In genomic region chr14:33632790-33633372, GRCm38 (mm10) we compare ENCODE assay signal across 10 mouse cellular contexts. TPM values are rescaled to one million over a fixed set of nuclear protein-coding genes. Genes with fewer than 3 reads are reported as not detected.
A peak's percentile ranks its signal among the peaks of the same experiment; 100 is the strongest.
DNase-seq lines count a peak whose midpoint lies in the region; ATAC-seq and TF ChIP-seq lines count a peak whose summit lies in the region.
"Had no signal": no experiment of that assay in that cellular context is flagged by ENCODE, and none has a peak within 500 bp of the region (broad histone marks: within the 10 kb centered on the region; RNA-seq: fewer than 3 reads in every experiment).

No protein-coding gene starts in this region.

- no peaks in the 10 kb centered on the region for H3K9me3 ChIP-seq in forebrain, embryonic 15.5 days
- no peaks in the 10 kb centered on the region for H3K9me3 ChIP-seq in limb, embryonic 14.5 days (ENCODE audit: control insufficient read depth, low read length)
- H3K9me3 ChIP-seq: heart, embryonic 13.5 days had no signal

- ATAC-seq in Patski, result no peak
- ATAC-seq in forebrain, embryonic 15.5 days (replicated peaks), result peak; percentile 55; the same call in 1 of the 2 replicates
- ATAC-seq in limb, embryonic 14.5 days (ENCODE audit: low FRiP score, low read depth), result peak; percentile 57; the same call in 1 of the 2 replicates

- CTCF ChIA-PET in Patski (lab: Charles Lee), result no interaction called here

- POLR2A ChIA-PET in Patski (lab: Charles Lee), result no interaction called here

- peak; percentile 50 for TF ChIP-seq CTCF in Patski (IDR thresholded peaks at IDR 0.05)

- TF ChIP-seq POLR2A in limb, embryonic 14.5 days (IDR thresholded peaks at IDR 0.05; ENCODE audit: borderline replicate concordance, extremely low read depth, insufficient read depth, insufficient read length), result no peak

- peaks cover 10% of the 10 kb centered on the region for H3K27me3 ChIP-seq in Patski
- H3K27me3 ChIP-seq in forebrain, embryonic 15.5 days, result no peaks in the 10 kb centered on the region
- no peaks in the 10 kb centered on the region for H3K27me3 ChIP-seq in limb, embryonic 14.5 days (ENCODE audit: control insufficient read depth, insufficient read depth, low read length)
- H3K27me3 ChIP-seq: heart, embryonic 13.5 days had no signal

- H3K9ac ChIP-seq in forebrain, embryonic 15.5 days (replicated peaks), result no peak overlapping the region
- H3K9ac ChIP-seq in limb, embryonic 14.5 days (ENCODE audit: low read depth, low read length, severe bottlenecking), result no peak overlapping the region
- H3K9ac ChIP-seq: heart, embryonic 13.5 days had no signal

- no peak overlapping the region for H3K4me3 ChIP-seq in forebrain, embryonic 15.5 days
- no peak overlapping the region for H3K4me3 ChIP-seq in limb, embryonic 14.5 days (replicated peaks; ENCODE audit: low read length)
- H3K4me3 ChIP-seq: heart, embryonic 13.5 days had no signal

- H3K36me3 ChIP-seq in forebrain, embryonic 15.5 days, result no peaks in the 10 kb centered on the region
- no peaks in the 10 kb centered on the region for H3K36me3 ChIP-seq in limb, embryonic 14.5 days (ENCODE audit: control insufficient read depth, insufficient read depth, low read length)
- H3K36me3 ChIP-seq: heart, embryonic 13.5 days had no signal

- in situ Hi-C loops in Patski (cut with MboI; ENCODE audit: low pct_unique_long_range_greater_than_20kb), result no loop called here

- no peaks in the 10 kb centered on the region for H3K4me1 ChIP-seq in forebrain, embryonic 15.5 days
- no peaks in the 10 kb centered on the region for H3K4me1 ChIP-seq in limb, embryonic 14.5 days (ENCODE audit: control insufficient read depth, insufficient read depth, low read length)
- H3K4me1 ChIP-seq: heart, embryonic 13.5 days had no signal

- 74% methylated on average over 8 of the region's 8 CpGs for WGBS in forebrain, embryonic 15.5 days
- 68% methylated on average over 8 of the region's 8 CpGs for WGBS in limb, embryonic 14.5 days

- H3K27ac ChIP-seq in forebrain, embryonic 15.5 days (replicated peaks), result no peak overlapping the region
- H3K27ac ChIP-seq in limb, embryonic 14.5 days (replicated peaks; ENCODE audit: low read depth, low read length), result no peak overlapping the region
- H3K27ac ChIP-seq: heart, embryonic 13.5 days; macrophage had no signal

- no peak overlapping the region for H3K4me2 ChIP-seq in forebrain, embryonic 15.5 days (replicated peaks)
- H3K4me2 ChIP-seq in limb, embryonic 14.5 days (replicated peaks; ENCODE audit: low read depth, low read length, severe bottlenecking), result no peak overlapping the region
- H3K4me2 ChIP-seq: heart, embryonic 13.5 days had no signal

- peak; percentile 27 for DNase-seq in heart, postnatal 4 days
- DNase-seq in heart, adult 9 months (ENCODE audit: low spot score in 2 of 2), result no peak
- no peak for DNase-seq in Patski (ENCODE audit: low read depth, low spot score)
- DNase-seq in limb, embryonic 14.5 days (ENCODE audit: low spot score), result peak; percentile 50
- DNase-seq in retina, postnatal 7 days (ENCODE audit: low read depth, low spot score), result peak; percentile 9
- no peak for DNase-seq in gastrocnemius, postnatal 25 days
- DNase-seq in testis, postnatal 10 days (ENCODE audit: low spot score), result no peak

RNA-seq across cellular contexts. Expression of gene Ptpn20, which starts 43.9 kb away (rescaled TPM):
- total RNA-seq in heart, postnatal 4 days (2021), result under 1 TPM in 1 of 2 experiments, not detected in 1; 0.09 TPM
- not detected for polyA plus RNA-seq in Patski (2021)
- polyA plus RNA-seq in forebrain, embryonic 15.5 days (2015; fragmentation: Nextera tagmentation; extraction: Ambion mirVana), result 0.05 TPM in 1 of 2 replicates, not detected in the other
- polyA plus RNA-seq in limb, embryonic 14.5 days (2012; rRNA removed), result 0.27 and 0.36 TPM in 2 replicates
- 0.28 and 0.30 TPM in 2 replicates for polyA plus RNA-seq in limb, embryonic 14.5 days (2014; fragmentation: Nextera tagmentation; extraction: Ambion mirVana)
- not detected for total RNA-seq in gastrocnemius, postnatal 25 days (2021)
- polyA plus RNA-seq: heart, embryonic 13.5 days; macrophage had no signal

Comparison
In these comparisons a context has a peak if more than half of its experiments do, and no peak if none do; other contexts are left out.
1. DNase-seq: peak in heart, postnatal 4 days (single experiment), limb, embryonic 14.5 days (single experiment) and retina, postnatal 7 days (single experiment); none in heart, adult 9 months (0 of 2), Patski (single experiment), gastrocnemius, postnatal 25 days (single experiment) and testis, postnatal 10 days (single experiment).